Mouse (Mus musculus): ENCODE results near the gene Utrn. TPM values are rescaled to one million over a fixed set of nuclear protein-coding genes. Genes with fewer than 3 reads are reported as not detected.
A peak's percentile ranks its signal among the peaks of the same experiment; 100 is the strongest.

The Utrn gene
- total and polyA plus RNA-seq, 2 experiments from 2014 or later: 48.4 to 61.6 TPM

- ATAC-seq (ENCODE audit: insufficient read depth, low read depth) (no peak), DNase-seq (ENCODE audit: low spot score) (no peak)
- no peak overlapping the region for H3K4me2 ChIP-seq (ENCODE audit: low read depth, low read length)
- H3K36me3 ChIP-seq (replicated peaks; ENCODE audit: control insufficient read depth, insufficient read depth, low read length): no peaks in the 10 kb centered on the region
- H3K4me1 ChIP-seq (ENCODE audit: control insufficient read depth, insufficient read depth): peaks cover 50% of the 10 kb centered on the region
- H3K9ac ChIP-seq (replicated peaks; ENCODE audit: low read depth, low read length): no peak overlapping the region
- TF ChIP-seq CTCF (IDR thresholded peaks at IDR 0.05; ENCODE audit: low read depth) (no peak), EP300 (IDR thresholded peaks at IDR 0.05; ENCODE audit: low read depth) (no peak)
- no peaks in the 10 kb centered on the region for H3K9me3 ChIP-seq (replicated peaks; ENCODE audit: control insufficient read depth, low read length)
- H3K4me3 ChIP-seq (ENCODE audit: low read depth, low read length): no peak overlapping the region
- peak overlapping the region; percentile 46 for H3K27ac ChIP-seq (ENCODE audit: low read depth)
- WGBS: 76% methylated on average over 2 of the region's 2 CpGs
- no peaks in the 10 kb centered on the region for H3K27me3 ChIP-seq (ENCODE audit: control insufficient read depth, insufficient read depth, low read length)
Observed at GRCm38 (mm10) chr10:12810816-12811215, 58.3 kb downstream of the Utrn start.

DNA sequence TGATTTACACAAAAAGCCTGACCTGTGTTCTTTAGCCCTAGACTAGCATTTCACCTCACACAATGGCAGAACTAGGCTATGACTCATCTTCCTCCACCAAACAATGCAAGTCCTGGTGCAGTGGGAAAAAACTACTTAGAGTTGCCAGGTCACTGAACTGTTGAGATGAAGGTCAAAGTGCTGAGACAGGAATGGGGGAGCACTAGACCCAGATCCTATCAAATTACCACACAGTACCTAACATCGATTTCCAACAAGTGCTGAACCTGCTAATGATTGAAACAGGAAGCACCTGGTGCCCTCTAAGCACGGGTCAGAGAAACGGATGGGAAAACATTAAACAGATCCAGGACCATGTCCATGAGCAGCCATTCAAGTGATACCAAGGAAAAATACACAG lies 59.5 kb downstream of the Utrn start:
- DNase-seq (ENCODE audit: low spot score) (no peak), ATAC-seq (ENCODE audit: insufficient read depth, low read depth) (0 out of 2 replicates have a peak, but pooled peaks have one; percentile 8)
- no peak overlapping the region for H3K4me3 ChIP-seq (ENCODE audit: low read depth, low read length)
- no peaks in the 10 kb centered on the region for H3K9me3 ChIP-seq (replicated peaks; ENCODE audit: control insufficient read depth, low read length)
- H3K36me3 ChIP-seq (replicated peaks; ENCODE audit: control insufficient read depth, insufficient read depth, low read length): no peaks in the 10 kb centered on the region
- no peak overlapping the region for H3K9ac ChIP-seq (replicated peaks; ENCODE audit: low read depth, low read length)
- peaks cover 48% of the 10 kb centered on the region for H3K4me1 ChIP-seq (ENCODE audit: control insufficient read depth, insufficient read depth)
- peak overlapping the region; percentile 25; the same call in 1 of the 2 replicates for H3K27ac ChIP-seq (ENCODE audit: low read depth)
- H3K27me3 ChIP-seq (ENCODE audit: control insufficient read depth, insufficient read depth, low read length): no peaks in the 10 kb centered on the region
- TF ChIP-seq CTCF (IDR thresholded peaks at IDR 0.05; ENCODE audit: low read depth) (no peak), EP300 (IDR thresholded peaks at IDR 0.05; ENCODE audit: low read depth) (no peak)
- 49% methylated on average over 3 of the region's 3 CpGs for WGBS
- H3K4me2 ChIP-seq (ENCODE audit: low read depth, low read length): no peak overlapping the region

DNA sequence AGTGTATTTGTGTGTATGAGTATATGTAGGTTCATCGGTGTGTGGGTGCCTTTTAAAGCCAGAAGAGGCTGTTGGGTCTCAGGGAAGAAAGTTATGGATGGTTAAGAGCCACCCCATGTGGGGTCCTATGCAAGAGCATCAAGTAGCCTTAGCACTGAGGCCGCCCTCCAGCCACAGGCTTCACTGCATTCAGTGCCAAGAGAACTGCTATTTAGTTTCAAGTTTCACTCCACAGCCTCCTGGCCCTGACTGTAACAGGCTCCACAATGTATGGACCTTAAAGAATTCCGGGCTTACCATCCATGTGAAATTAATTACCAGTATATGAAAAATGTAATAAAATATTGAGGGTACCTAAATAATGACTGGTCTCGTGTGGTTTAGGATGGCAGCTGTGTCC lies 60.7 kb downstream of the Utrn start:
- H3K4me2 ChIP-seq (ENCODE audit: low read depth, low read length): no peak overlapping the region
- H3K36me3 ChIP-seq (replicated peaks; ENCODE audit: control insufficient read depth, insufficient read depth, low read length): no peaks in the 10 kb centered on the region
- WGBS: 86% methylated on average over 4 of the region's 4 CpGs
- no peak overlapping the region for H3K27ac ChIP-seq (ENCODE audit: low read depth)
- no peak overlapping the region for H3K4me3 ChIP-seq (ENCODE audit: low read depth, low read length)
- no peak for TF ChIP-seq CTCF (IDR thresholded peaks at IDR 0.05; ENCODE audit: low read depth)
- no peak for TF ChIP-seq EP300 (IDR thresholded peaks at IDR 0.05; ENCODE audit: low read depth)
- no peak overlapping the region for H3K9ac ChIP-seq (replicated peaks; ENCODE audit: low read depth, low read length)
- DNase-seq (ENCODE audit: low spot score) (no peak), ATAC-seq (ENCODE audit: insufficient read depth, low read depth) (no peak)
- H3K27me3 ChIP-seq (ENCODE audit: control insufficient read depth, insufficient read depth, low read length): no peaks in the 10 kb centered on the region
- no peaks in the 10 kb centered on the region for H3K9me3 ChIP-seq (replicated peaks; ENCODE audit: control insufficient read depth, low read length)
- H3K4me1 ChIP-seq (ENCODE audit: control insufficient read depth, insufficient read depth): peaks cover 37% of the 10 kb centered on the region

- 49% methylated on average over 9 of the region's 9 CpGs for WGBS
- no peak overlapping the region for H3K4me3 ChIP-seq (ENCODE audit: low read depth, low read length)
- ATAC-seq (ENCODE audit: insufficient read depth, low read depth) (no peak), DNase-seq (ENCODE audit: low spot score) (no peak)
- no peaks in the 10 kb centered on the region for H3K36me3 ChIP-seq (replicated peaks; ENCODE audit: control insufficient read depth, insufficient read depth, low read length)
- H3K4me1 ChIP-seq (ENCODE audit: control insufficient read depth, insufficient read depth): peaks cover 30% of the 10 kb centered on the region
- TF ChIP-seq EP300 (IDR thresholded peaks at IDR 0.05; ENCODE audit: low read depth) (no peak), CTCF (IDR thresholded peaks at IDR 0.05; ENCODE audit: low read depth) (no peak)
- H3K9me3 ChIP-seq (replicated peaks; ENCODE audit: control insufficient read depth, low read length): no peaks in the 10 kb centered on the region
- no peak overlapping the region for H3K9ac ChIP-seq (replicated peaks; ENCODE audit: low read depth, low read length)
- peak overlapping the region; percentile 23; the same call in 1 of the 2 replicates for H3K27ac ChIP-seq (ENCODE audit: low read depth)
- no peak overlapping the region for H3K4me2 ChIP-seq (ENCODE audit: low read depth, low read length)
- H3K27me3 ChIP-seq (ENCODE audit: control insufficient read depth, insufficient read depth, low read length): no peaks in the 10 kb centered on the region
Observed at GRCm38 (mm10) chr10:12807706-12808105, 61.5 kb downstream of the Utrn start.

DNA sequence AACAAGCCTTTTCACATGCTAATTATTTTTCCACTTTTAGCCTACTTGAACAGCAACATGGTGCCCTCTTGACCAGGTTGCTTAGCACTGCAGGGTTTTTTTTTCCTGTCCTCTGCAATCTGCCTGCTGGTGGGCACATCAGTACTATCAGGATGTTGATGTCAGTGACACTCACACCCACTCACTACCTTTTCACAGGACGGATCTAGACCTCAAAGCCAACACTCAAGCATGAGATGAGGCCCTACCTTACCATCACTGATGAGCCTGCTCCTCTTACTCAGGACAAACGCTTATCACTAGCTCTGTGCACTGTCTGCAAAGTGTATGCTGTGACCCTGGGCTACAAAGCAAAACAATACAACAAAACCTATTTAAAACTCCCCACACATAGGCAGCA lies 63.3 kb downstream of the Utrn start:
- no peak for ATAC-seq (ENCODE audit: insufficient read depth, low read depth)
- 52% methylated on average over 2 of the region's 2 CpGs for WGBS

GRCm38 (mm10) chr10:12803939-12804338 lies 65.2 kb downstream of the Utrn start:
- no peak for ATAC-seq (ENCODE audit: insufficient read depth, low read depth)
- Histone ChIP-seq H3K4me2 (ENCODE audit: low read depth, low read length) (no peak overlapping the region), H3K4me1 (ENCODE audit: control insufficient read depth, insufficient read depth) (peaks cover 19% of the 10 kb centered on the region; the same call in 1 of the 2 replicates), H3K27me3 (ENCODE audit: control insufficient read depth, insufficient read depth, low read length) (no peaks in the 10 kb centered on the region), H3K9ac (replicated peaks; ENCODE audit: low read depth, low read length) (no peak overlapping the region), H3K27ac (ENCODE audit: low read depth) (no peak overlapping the region), H3K9me3 (replicated peaks; ENCODE audit: control insufficient read depth, low read length) (no peaks in the 10 kb centered on the region), H3K4me3 (ENCODE audit: low read depth, low read length) (no peak overlapping the region), H3K36me3 (replicated peaks; ENCODE audit: control insufficient read depth, insufficient read depth, low read length) (no peaks in the 10 kb centered on the region)
- WGBS: 46% methylated on average over 1 of the region's 1 CpGs
- DNase-seq (ENCODE audit: low spot score): no peak
- TF ChIP-seq EP300 (IDR thresholded peaks at IDR 0.05; ENCODE audit: low read depth): no peak
- TF ChIP-seq CTCF (IDR thresholded peaks at IDR 0.05; ENCODE audit: low read depth): no peak

More for the DNA sequence above, 63.3 kb downstream of the Utrn start:
- H3K4me2 ChIP-seq (ENCODE audit: low read depth, low read length): no peak overlapping the region
- TF ChIP-seq CTCF (IDR thresholded peaks at IDR 0.05; ENCODE audit: low read depth) (no peak), EP300 (IDR thresholded peaks at IDR 0.05; ENCODE audit: low read depth) (no peak)
- H3K36me3 ChIP-seq (replicated peaks; ENCODE audit: control insufficient read depth, insufficient read depth, low read length): no peaks in the 10 kb centered on the region
- H3K4me3 ChIP-seq (ENCODE audit: low read depth, low read length): no peak overlapping the region
- H3K9me3 ChIP-seq (replicated peaks; ENCODE audit: control insufficient read depth, low read length): no peaks in the 10 kb centered on the region
- H3K27me3 ChIP-seq (ENCODE audit: control insufficient read depth, insufficient read depth, low read length): no peaks in the 10 kb centered on the region
- no peak for DNase-seq (ENCODE audit: low spot score)
- no peak overlapping the region for H3K9ac ChIP-seq (replicated peaks; ENCODE audit: low read depth, low read length)
- H3K4me1 ChIP-seq (ENCODE audit: control insufficient read depth, insufficient read depth): peaks cover 22% of the 10 kb centered on the region
- no peak overlapping the region for H3K27ac ChIP-seq (ENCODE audit: low read depth)
